Mouse (Mus musculus) liver, postnatal 0 days (tissue): ENCODE data around the gene Mlx.

Experiments used
- CTCF ChIP-seq: sonication (generic); IDR thresholded peaks from 2 replicates; pipeline ENCODE4 v1.5.1; 2016; ENCODE audit warnings: antibody characterized with exemption, low read depth
- EP300 ChIP-seq: IDR thresholded peaks from 2 replicates; pipeline ENCODE4 v1.6.1; 2016; ENCODE audit warnings: antibody characterized with exemption, low read depth, mild to moderate bottlenecking

DNA sequence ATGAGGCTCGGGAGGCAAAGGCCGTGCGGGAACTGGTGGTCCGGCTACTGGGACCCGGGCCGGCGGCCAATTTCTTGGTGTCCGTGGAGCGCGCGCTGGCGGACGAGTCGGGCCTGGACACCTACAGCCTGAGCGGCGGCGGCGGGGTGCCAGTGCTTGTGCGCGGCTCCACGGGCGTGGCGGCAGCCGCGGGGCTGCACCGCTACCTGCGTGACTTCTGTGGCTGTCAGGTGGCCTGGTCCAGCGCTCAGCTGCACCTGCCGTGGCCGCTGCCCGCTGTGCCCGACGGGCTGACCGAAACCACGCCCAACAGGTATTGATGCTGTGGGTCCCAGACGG lies 16.9 kb upstream of the Mlx start:
- no peak for TF ChIP-seq EP300
- no peak for TF ChIP-seq CTCF
